Mouse (Mus musculus) cortical plate, adult 2 months (tissue): ENCODE data around the gene Pebp1. TPM values are rescaled to one million over a fixed set of nuclear protein-coding genes. Genes with fewer than 3 reads are reported as not detected.

Source experiments
- H3K27ac ChIP-seq: fragments of 200-500 bp; 2 replicates; pipeline ENCODE4 v1.5.1; 2012; ENCODE audit warnings: low read length, control low read depth, inconsistent platforms; ENCODE audit not compliant: insufficient read depth
- H3K4me1 ChIP-seq: fragments of 200-500 bp; 2 replicates; pipeline ENCODE4 v1.6.1; 2011; ENCODE audit warnings: low read length; ENCODE audit not compliant: control insufficient read depth, insufficient read depth
- H3K4me3 ChIP-seq: fragments of 200-500 bp; 2 replicates; pipeline ENCODE4 v1.5.1; 2011; ENCODE audit warnings: mild to moderate bottlenecking, low read length, control low read depth; ENCODE audit not compliant: insufficient read depth
- CTCF ChIP-seq: fragments of 200-500 bp; IDR thresholded peaks from 2 replicates; pipeline ENCODE4 v1.5.1; 2011; ENCODE audit warnings: mild to moderate bottlenecking, control low read depth, low read length; ENCODE audit not compliant: insufficient read depth; ENCODE audit errors: extremely low read depth
- POLR2A ChIP-seq: fragments of 200-500 bp; IDR thresholded peaks from 2 replicates; pipeline ENCODE4 v1.6.1; 2011; ENCODE audit warnings: mild to moderate bottlenecking, low read length, control low read depth; ENCODE audit not compliant: insufficient read depth; ENCODE audit errors: extremely low read depth
- polyA plus RNA-seq: library from polyadenylated mRNA; depleted of rRNA; stranded (reverse); fragments of >200 nt; gene quantifications from 2 replicates; pipeline ENCODE4 v1.2.3, GENCODE M21; 2012

Pebp1 gene
- polyA plus RNA-seq, 1 experiment, result 746 TPM

DNA sequence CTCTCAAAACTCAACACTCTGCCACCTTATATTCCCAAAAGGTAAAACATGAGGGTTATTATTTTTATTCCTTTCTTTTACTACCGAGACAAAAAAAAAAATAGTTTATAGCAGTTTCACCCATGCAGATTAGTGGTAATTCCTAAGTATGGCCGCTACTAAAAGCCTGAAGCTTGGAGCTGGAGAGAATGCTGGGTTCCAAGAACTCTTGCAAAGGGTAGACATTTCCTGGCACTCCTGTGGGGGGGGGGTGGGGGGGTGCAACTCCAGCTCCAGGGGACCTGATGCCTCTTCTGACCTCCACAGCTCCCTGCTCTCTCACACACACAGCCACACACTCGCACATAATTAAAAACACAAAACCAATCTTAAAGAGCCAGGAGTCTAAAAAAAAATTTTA is 1.1 kb downstream of the Pebp1 start:
- Histone ChIP-seq H3K4me1 (peaks cover 2% of the 10 kb centered on the region; the same call in 1 of the 2 replicates), H3K27ac (no peak overlapping the region), H3K4me3 (peak overlapping the region; percentile 79)
- no peak for TF ChIP-seq CTCF
- TF ChIP-seq POLR2A, result no peak

DNA sequence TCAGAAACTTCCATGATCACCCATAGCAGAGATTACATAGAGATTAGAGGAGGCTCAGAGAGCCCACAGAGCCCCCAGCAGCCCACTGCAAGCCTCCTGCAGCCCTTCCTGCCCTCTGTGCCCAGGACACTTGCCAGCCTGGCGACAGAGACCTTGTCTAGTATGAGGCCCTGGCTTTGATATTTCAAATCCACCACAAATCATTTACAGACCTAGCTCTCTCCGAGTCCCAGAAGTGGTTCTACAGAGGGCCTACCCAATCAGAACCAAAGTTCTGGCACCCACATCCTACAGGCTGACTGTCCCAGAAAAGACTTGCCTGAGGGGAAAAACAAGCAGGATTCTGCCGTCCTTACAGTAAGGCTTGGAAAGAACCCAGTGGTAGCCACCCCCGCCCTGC is 2.2 kb downstream of the Pebp1 start:
- Histone ChIP-seq H3K4me3 (no peak overlapping the region), H3K4me1 (peaks cover 2% of the 10 kb centered on the region; the same call in 1 of the 2 replicates), H3K27ac (no peak overlapping the region)
- no peak for TF ChIP-seq CTCF
- TF ChIP-seq POLR2A, result no peak

DNA sequence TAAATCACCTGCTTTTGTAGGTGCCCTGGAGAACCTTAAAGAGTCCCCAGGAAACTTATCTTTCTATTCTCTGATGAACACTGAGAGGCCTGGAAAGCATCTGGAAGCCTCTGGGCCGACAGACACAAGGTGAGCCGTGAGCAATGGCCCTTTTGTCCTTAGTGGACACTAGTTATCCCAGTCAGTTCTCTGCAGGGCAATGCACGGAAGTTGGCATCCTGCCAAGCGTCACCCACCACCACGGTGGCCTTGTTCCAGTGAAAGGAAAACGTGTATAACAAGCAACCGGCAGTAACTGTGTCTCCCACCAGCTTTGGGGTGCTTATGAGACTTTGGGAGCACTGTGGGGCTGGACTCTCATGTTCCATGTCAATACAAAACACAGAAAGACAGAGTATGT is 2.7 kb downstream of the Pebp1 start:
- H3K4me1 ChIP-seq, result peaks cover 2% of the 10 kb centered on the region; the same call in 1 of the 2 replicates
- no peak overlapping the region for H3K27ac ChIP-seq
- no peak overlapping the region for H3K4me3 ChIP-seq
- TF ChIP-seq CTCF, result no peak
- no peak for TF ChIP-seq POLR2A

DNA sequence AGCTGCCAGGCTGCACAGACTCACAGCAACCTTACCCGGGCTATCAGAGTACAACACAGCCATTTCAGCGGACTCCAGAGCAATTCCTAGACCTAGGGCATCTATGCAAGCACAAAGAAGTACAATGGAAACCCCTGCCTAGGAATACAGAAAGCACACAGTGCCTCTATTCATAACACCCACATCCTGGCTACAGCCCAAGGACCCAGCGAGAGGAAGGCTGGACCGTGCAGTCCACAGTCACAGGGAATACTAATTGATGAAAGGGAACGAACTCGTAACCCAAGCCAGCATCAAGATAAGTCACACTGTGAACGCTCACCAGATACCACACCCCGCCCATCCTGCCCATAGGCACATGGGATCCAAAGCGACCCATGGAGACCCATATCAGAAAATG is 3.4 kb downstream of the Pebp1 start:
- H3K27ac ChIP-seq, result peak overlapping the region; percentile 51; the same call in 1 of the 2 replicates
- TF ChIP-seq POLR2A (no peak), CTCF (no peak)
- H3K4me3 ChIP-seq, result no peak overlapping the region
- H3K4me1 ChIP-seq, result peaks cover 2% of the 10 kb centered on the region; the same call in 1 of the 2 replicates

- no peak overlapping the region for H3K27ac ChIP-seq
- H3K4me1 ChIP-seq, result peaks cover 2% of the 10 kb centered on the region; the same call in 1 of the 2 replicates
- no peak overlapping the region for H3K4me3 ChIP-seq
- TF ChIP-seq POLR2A, result no peak
- TF ChIP-seq CTCF, result no peak
Observed at GRCm38 (mm10) chr5:117282360-117282759, 5.1 kb downstream of the Pebp1 start.

DNA sequence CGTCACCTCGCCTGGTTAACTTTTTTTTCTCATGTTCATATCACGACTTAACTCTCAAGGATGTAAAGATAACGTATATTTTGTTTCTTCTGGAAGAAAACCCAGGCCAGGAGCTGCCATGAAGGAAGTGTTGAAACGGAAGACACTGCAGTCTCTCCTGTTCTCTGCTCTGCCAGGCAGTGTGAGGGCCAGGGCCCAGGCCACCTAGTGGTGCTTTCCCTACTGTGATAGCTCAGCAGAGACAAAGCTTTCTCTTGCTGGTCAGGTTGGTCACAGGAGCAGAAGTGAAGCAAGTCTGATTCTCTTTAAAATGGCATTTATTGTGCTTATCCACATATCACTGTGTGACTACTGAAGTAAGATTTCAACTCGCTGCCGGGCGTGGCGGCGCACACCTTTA is 5.9 kb downstream of the Pebp1 start:
- TF ChIP-seq POLR2A (no peak), CTCF (0 out of 2 replicates have a peak, but pooled peaks have one; percentile 17)
- H3K27ac ChIP-seq, result no peak overlapping the region
- peaks cover under 1% of the 10 kb centered on the region; the same call in 1 of the 2 replicates for H3K4me1 ChIP-seq
- no peak overlapping the region for H3K4me3 ChIP-seq

- no peak overlapping the region for H3K27ac ChIP-seq
- no peaks in the 10 kb centered on the region; the same call in 1 of the 2 replicates for H3K4me1 ChIP-seq
- no peak for TF ChIP-seq POLR2A
- TF ChIP-seq CTCF, result no peak
- no peak overlapping the region for H3K4me3 ChIP-seq
Observed at GRCm38 (mm10) chr5:117279669-117280050, 7.8 kb downstream of the Pebp1 start.

- Histone ChIP-seq H3K4me3 (no peak overlapping the region), H3K4me1 (no peaks in the 10 kb centered on the region), H3K27ac (no peak overlapping the region)
- no peak for TF ChIP-seq POLR2A
- no peak for TF ChIP-seq CTCF
Observed at GRCm38 (mm10) chr5:117278809-117279668, 8.4 kb downstream of the Pebp1 start.

- Histone ChIP-seq H3K4me3 (no peak overlapping the region), H3K27ac (no peak overlapping the region), H3K4me1 (peaks cover 1% of the 10 kb centered on the region; the same call in 1 of the 2 replicates)
- no peak for TF ChIP-seq CTCF
- no peak for TF ChIP-seq POLR2A
Observed at GRCm38 (mm10) chr5:117277784-117278183, 9.6 kb downstream of the Pebp1 start.

DNA sequence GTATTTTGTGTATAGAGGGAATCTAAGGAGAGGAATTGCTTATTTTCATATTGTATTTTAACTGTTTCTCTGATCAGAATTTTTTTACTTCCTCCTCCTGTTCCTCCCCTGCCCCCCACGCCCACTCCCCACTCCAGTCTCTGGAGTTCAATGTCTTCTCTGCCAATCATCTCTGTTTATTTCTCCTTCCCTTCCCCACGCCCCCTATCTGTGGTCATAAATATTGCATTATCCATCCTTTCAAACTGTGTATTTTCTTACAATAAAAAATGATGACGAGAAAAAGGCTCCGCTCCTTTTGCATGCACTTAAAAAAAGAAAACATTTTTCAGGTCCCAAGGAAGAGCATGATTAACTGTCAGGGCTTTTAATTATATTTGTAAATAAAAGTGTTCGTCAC is 12.6 kb downstream of the Pebp1 start:
- TF ChIP-seq CTCF (no peak), POLR2A (no peak)
- H3K4me3 ChIP-seq, result no peak overlapping the region
- peaks cover 1% of the 10 kb centered on the region; the same call in 1 of the 2 replicates for H3K4me1 ChIP-seq
- no peak overlapping the region for H3K27ac ChIP-seq
